Mouse (Mus musculus) liver, embryonic 14.5 days (tissue): ENCODE data around the gene Xpo5. TPM values are rescaled to one million over a fixed set of nuclear protein-coding genes. Genes with fewer than 3 reads are reported as not detected.
A peak's percentile ranks its signal among the peaks of the same experiment; 100 is the strongest.

ENCODE experiments used
- ATAC-seq: fragments of 200-750 bp; cut with Nextera tagmentation; 2 replicates; pipeline ENCODE4 v1.8.0; 2017; ENCODE audit warnings: moderate number of reproducible peaks, mild to moderate bottlenecking, moderate library complexity; ENCODE audit not compliant: insufficient read depth
- DNase-seq, 3 experiments: peaks; one replicate each; pipeline ENCODE4 v3.0.0-alpha.2; 2012 to 2013; ENCODE audit warnings: low read depth in 3 of 3, low spot score in 3 of 3
- H3K27ac ChIP-seq: fragments of 300-500 bp; sonication (generic); 2 replicates; pipeline ENCODE4 v1.5.1; 2014; ENCODE audit warnings: moderate library complexity, mild to moderate bottlenecking, control low read depth, inconsistent platforms
- H3K27me3 ChIP-seq: fragments of 300-500 bp; sonication (generic); 2 replicates; pipeline ENCODE4 v1.6.1; 2014; ENCODE audit warnings: mild to moderate bottlenecking, low read length, moderate library complexity; ENCODE audit not compliant: control insufficient read depth, insufficient read depth
- H3K36me3 ChIP-seq: fragments of 300-500 bp; sonication (generic); replicated peaks from 2 replicates; pipeline ENCODE4 v1.6.1; 2014; ENCODE audit warnings: low read depth; ENCODE audit not compliant: control insufficient read depth, insufficient read depth
- H3K4me1 ChIP-seq, 2 experiments: fragments of 200-500 bp in 1 of 2; fragments of 300-500 bp in 1 of 2; sonication (generic) in 1 of 2; replicated peaks; 2 replicates each; pipeline ENCODE4 v1.6.1; 2012 to 2014; ENCODE audit warnings: antibody characterized with exemption in 1 of 2, inconsistent platforms in 1 of 2, low read length in 1 of 2; ENCODE audit not compliant: control insufficient read depth in 2 of 2, insufficient read depth in 2 of 2
- H3K4me2 ChIP-seq: fragments of 300-500 bp; sonication (generic); 2 replicates; pipeline ENCODE4 v1.6.1; 2014; ENCODE audit warnings: low read depth, mild to moderate bottlenecking, control low read depth, moderate library complexity
- H3K4me3 ChIP-seq, 2 experiments: fragments of 200-500 bp in 1 of 2; fragments of 300-500 bp in 1 of 2; sonication (generic) in 1 of 2; 2 replicates each; pipeline ENCODE4 v1.5.1; 2012 to 2014; ENCODE audit warnings: low read depth in 2 of 2, low read length in 2 of 2, mild to moderate bottlenecking in 2 of 2, control low read depth in 1 of 2, inconsistent platforms in 1 of 2, moderate library complexity in 1 of 2; ENCODE audit not compliant: insufficient read depth in 1 of 2
- H3K9ac ChIP-seq: fragments of 300-500 bp; sonication (generic); replicated peaks from 2 replicates; pipeline ENCODE4 v1.6.1; 2014; ENCODE audit warnings: mild to moderate bottlenecking, control low read depth, moderate library complexity
- H3K9me3 ChIP-seq: fragments of 300-500 bp; sonication (generic); 2 replicates; pipeline ENCODE4 v1.6.1; 2016; ENCODE audit warnings: low read length, mixed read lengths; ENCODE audit not compliant: control insufficient read depth
- CTCF ChIP-seq: IDR thresholded peaks from 2 replicates; pipeline ENCODE4 v1.5.1; 2016; ENCODE audit warnings: antibody characterized with exemption, low read depth, control low read depth
- EP300 ChIP-seq: IDR thresholded peaks from 2 replicates; pipeline ENCODE4 v1.6.1; 2016; ENCODE audit warnings: antibody characterized with exemption, low read depth
- WGBS: fragments of 180-500 bp; shearing (Covaris S2); extraction: QIAGEN DNeasy Blood & Tissue Kit; methylation state at CpG from one replicate; pipeline ENCODE4 v1.1.7; 2014; ENCODE audit not compliant: insufficient replicate concordance; 5-methylcytosine and 5-hydroxymethylcytosine counted together
- polyA plus RNA-seq, 2 experiments: library from polyadenylated mRNA; depleted of rRNA in 1 of 2; stranded (reverse) in 1 of 2; unstranded in 1 of 2; fragments of >200 nt; fragmentation: Nextera tagmentation in 1 of 2; extraction: Ambion mirVana in 1 of 2; gene quantifications; 2 replicates each; pipeline versions ENCODE4 v1.2.1 to v1.2.3; 2012 to 2014

The Xpo5 gene
- polyA plus RNA-seq, 2 experiments = 15.3 to 17.9 TPM

- Histone ChIP-seq H3K4me1 (peaks cover 11 to 13% of the 10 kb centered on the region in 2 experiments), H3K4me2 (no peak overlapping the region), H3K36me3 (peaks cover 51% of the 10 kb centered on the region), H3K27me3 (no peaks in the 10 kb centered on the region), H3K27ac (no peak overlapping the region), H3K4me3 (no peak overlapping the region), H3K9me3 (no peaks in the 10 kb centered on the region), H3K9ac (no peak overlapping the region)
- 35% methylated on average over 6 of the region's 6 CpGs for WGBS
- peak; percentile 78 for ATAC-seq
- peak in 1 of 3 experiments; percentile 50 for DNase-seq
- TF ChIP-seq CTCF (no peak), EP300 (peak; percentile 53)
These were observed 34.5 kb downstream of the Xpo5 start for GRCm38 (mm10) chr17:46237079-46237478.

GRCm38 (mm10) chr17:46237480-46237879 lies 34.9 kb downstream of the Xpo5 start:
- Histone ChIP-seq H3K27me3 (no peaks in the 10 kb centered on the region), H3K4me1 (peaks cover 11 to 13% of the 10 kb centered on the region in 2 experiments), H3K4me3 (no peak overlapping the region), H3K4me2 (no peak overlapping the region), H3K9me3 (no peaks in the 10 kb centered on the region), H3K36me3 (peaks cover 55% of the 10 kb centered on the region), H3K27ac (no peak overlapping the region), H3K9ac (no peak overlapping the region)
- 59% methylated on average over 5 of the region's 5 CpGs for WGBS
- DNase-seq (no peak), ATAC-seq (0 out of 2 replicates have a peak, but pooled peaks have one; percentile 8)
- TF ChIP-seq EP300 = no peak
- TF ChIP-seq CTCF = no peak

GRCm38 (mm10) chr17:46239516-46240114 lies 37.0 kb downstream of the Xpo5 start:
- TF ChIP-seq EP300 (no peak), CTCF (no peak)
- H3K9ac ChIP-seq = no peak overlapping the region
- ATAC-seq (no peak), DNase-seq (no peak)
- H3K4me1 ChIP-seq = peaks cover 11 to 13% of the 10 kb centered on the region in 2 experiments
- peaks cover 58% of the 10 kb centered on the region for H3K36me3 ChIP-seq
- H3K9me3 ChIP-seq = no peaks in the 10 kb centered on the region
- H3K4me2 ChIP-seq = no peak overlapping the region
- H3K27ac ChIP-seq = no peak overlapping the region
- no peak overlapping the region for H3K4me3 ChIP-seq
- no peaks in the 10 kb centered on the region for H3K27me3 ChIP-seq
- WGBS = 75% methylated on average over 15 of the region's 15 CpGs

GRCm38 (mm10) chr17:46241471-46241870 lies 38.9 kb downstream of the Xpo5 start:
- H3K4me3 ChIP-seq = no peak overlapping the region
- ATAC-seq = no peak
- peaks cover 10 to 11% of the 10 kb centered on the region in 2 experiments for H3K4me1 ChIP-seq
- no peaks in the 10 kb centered on the region for H3K27me3 ChIP-seq
- H3K27ac ChIP-seq = no peak overlapping the region
- H3K9ac ChIP-seq = no peak overlapping the region
- WGBS = 63% methylated on average over 11 of the region's 11 CpGs
- H3K4me2 ChIP-seq = no peak overlapping the region
- no peaks in the 10 kb centered on the region for H3K9me3 ChIP-seq
- DNase-seq = no peak
- TF ChIP-seq CTCF (no peak), EP300 (no peak)
- H3K36me3 ChIP-seq = peaks cover 68% of the 10 kb centered on the region

- no peak for ATAC-seq
- DNase-seq = no peak
- TF ChIP-seq CTCF (no peak), EP300 (no peak)
- Histone ChIP-seq H3K36me3 (peaks cover 61% of the 10 kb centered on the region), H3K9me3 (no peaks in the 10 kb centered on the region), H3K27ac (no peak overlapping the region), H3K4me1 (peaks cover 10% of the 10 kb centered on the region in 2 experiments), H3K4me2 (no peak overlapping the region), H3K9ac (no peak overlapping the region), H3K27me3 (no peaks in the 10 kb centered on the region), H3K4me3 (no peak overlapping the region)
- WGBS = 80% methylated on average over 13 of the region's 13 CpGs
These were observed 39.7 kb downstream of the Xpo5 start for GRCm38 (mm10) chr17:46242274-46242673.
